Mouse (Mus musculus) lung, postnatal 36 days (tissue): ENCODE results near the gene Nyap1.
"Not testable (repeated sequence)": the region's sequence is repeated elsewhere in the genome, so short reads cannot be mapped to it uniquely, and the experiment has no call there.

Source experiments
- DNase-seq: peaks from one replicate; pipeline ENCODE4 v3.0.0; 2022; ENCODE audit warnings: mixed read lengths

The Nyap1 gene

GRCm38 (mm10) chr5:137766270-137766669 lies 24.9 kb upstream of the Nyap1 start:
- no peak for DNase-seq

GRCm38 (mm10) chr5:137764609-137765340 lies 23.4 kb upstream of the Nyap1 start:
- no peak for DNase-seq

- DNase-seq, result peak; percentile 92
These were observed 18.6 kb upstream of the Nyap1 start for GRCm38 (mm10) chr5:137759971-137760412.

- no peak for DNase-seq
These were observed 17.6 kb upstream of the Nyap1 start for GRCm38 (mm10) chr5:137758921-137759534.

GRCm38 (mm10) chr5:137757887-137758286 lies 16.5 kb upstream of the Nyap1 start:
- no peak for DNase-seq

GRCm38 (mm10) chr5:137756882-137757661 lies 15.7 kb upstream of the Nyap1 start:
- DNase-seq, result peak; percentile 96

- no peak for DNase-seq
These were observed 14.7 kb upstream of the Nyap1 start for GRCm38 (mm10) chr5:137756106-137756505.

- DNase-seq, result no peak
These were observed 14.0 kb upstream of the Nyap1 start for GRCm38 (mm10) chr5:137755425-137755824.

GRCm38 (mm10) chr5:137753111-137753832 lies 11.9 kb upstream of the Nyap1 start:
- no peak for DNase-seq

GRCm38 (mm10) chr5:137751988-137752387 lies 10.6 kb upstream of the Nyap1 start:
- DNase-seq, result no peak

GRCm38 (mm10) chr5:137751221-137751887 lies 9.9 kb upstream of the Nyap1 start:
- no peak for DNase-seq

GRCm38 (mm10) chr5:137750212-137750611 lies 8.8 kb upstream of the Nyap1 start:
- DNase-seq, result not testable (repeated sequence)

- DNase-seq, result no peak
These were observed 7.9 kb upstream of the Nyap1 start for GRCm38 (mm10) chr5:137749196-137749836.

GRCm38 (mm10) chr5:137748130-137748770 lies 6.8 kb upstream of the Nyap1 start:
- DNase-seq, result peak; percentile 53

- DNase-seq, result peak; percentile 61
These were observed 6.0 kb upstream of the Nyap1 start for GRCm38 (mm10) chr5:137747326-137747961.

GRCm38 (mm10) chr5:137746851-137747325 lies 5.5 kb upstream of the Nyap1 start:
- DNase-seq, result no peak

- DNase-seq, result peak; percentile 81
These were observed 5.0 kb upstream of the Nyap1 start for GRCm38 (mm10) chr5:137746282-137746850.

- DNase-seq, result peak; percentile 92
These were observed 4.1 kb upstream of the Nyap1 start, which contains the start of gene Tsc22d4 for GRCm38 (mm10) chr5:137745214-137746171. Gene Tsc22d4, plus strand, starts transcription at chr5:137745730.

GRCm38 (mm10) chr5:137744197-137744596 lies 2.8 kb upstream of the Nyap1 start:
- no peak for DNase-seq
